Mouse (Mus musculus) heart, embryonic 16.5 days (tissue): ENCODE data around the gene Dhrs1. TPM values are rescaled to one million over a fixed set of nuclear protein-coding genes. Genes with fewer than 3 reads are reported as not detected.
A peak's percentile ranks its signal among the peaks of the same experiment; 100 is the strongest.

Experiments
- ATAC-seq: fragments of 200-750 bp; cut with Nextera tagmentation; replicated peaks from 2 replicates; pipeline ENCODE4 v1.8.0; 2017; ENCODE audit warnings: moderate number of reproducible peaks; ENCODE audit not compliant: insufficient read depth, low FRiP score; ENCODE audit errors: extremely low read depth
- H3K27ac ChIP-seq: fragments of 300-500 bp; sonication (generic); 2 replicates; pipeline ENCODE4 v1.5.1; 2014; ENCODE audit warnings: mild to moderate bottlenecking, low read length, control low read depth, moderate library complexity
- H3K27me3 ChIP-seq: fragments of 300-500 bp; sonication (generic); 2 replicates; pipeline ENCODE4 v1.6.1; 2014; ENCODE audit warnings: low read length, mixed read lengths; ENCODE audit not compliant: control insufficient read depth, insufficient read depth
- H3K36me3 ChIP-seq: fragments of 300-500 bp; sonication (generic); 2 replicates; pipeline ENCODE4 v1.6.1; 2014; ENCODE audit not compliant: control insufficient read depth, insufficient read depth
- H3K4me1 ChIP-seq: fragments of 300-500 bp; sonication (generic); 2 replicates; pipeline ENCODE4 v1.6.1; 2014; ENCODE audit warnings: low read length, mixed read lengths; ENCODE audit not compliant: control insufficient read depth, insufficient read depth
- H3K4me2 ChIP-seq: fragments of 300-500 bp; sonication (generic); 2 replicates; pipeline ENCODE4 v1.6.1; 2014; ENCODE audit warnings: low read depth, mild to moderate bottlenecking, control low read depth, low read length
- H3K4me3 ChIP-seq: fragments of 300-500 bp; sonication (generic); 2 replicates; pipeline ENCODE4 v1.5.1; 2014; ENCODE audit warnings: mild to moderate bottlenecking, control low read depth, low read length
- H3K9ac ChIP-seq: fragments of 300-500 bp; sonication (generic); 2 replicates; pipeline ENCODE4 v1.6.1; 2014; ENCODE audit warnings: low read length, control low read depth
- H3K9me3 ChIP-seq: fragments of 300-500 bp; sonication (generic); replicated peaks from 2 replicates; pipeline ENCODE4 v1.6.1; 2016; ENCODE audit warnings: low read length; ENCODE audit not compliant: control insufficient read depth
- WGBS: fragments of 180-500 bp; shearing (Covaris S2); extraction: QIAGEN DNeasy Blood & Tissue Kit; methylation state at CpG from one replicate; pipeline ENCODE4 v1.1.7; 2014; 5-methylcytosine and 5-hydroxymethylcytosine counted together
- polyA plus RNA-seq: library from polyadenylated mRNA; unstranded; fragments of >200 nt; fragmentation: Nextera tagmentation; extraction: Ambion mirVana; gene quantifications from 2 replicates; pipeline ENCODE4 v1.2.1, GENCODE M21; 2015

The Dhrs1 gene
- polyA plus RNA-seq, 1 experiment from 2014 or later, result 76.3 TPM

GRCm38 (mm10) chr14:55757566-55757965 lies 12.1 kb upstream of the Dhrs1 start:
- no peak for ATAC-seq
- 29% methylated on average over 6 of the region's 6 CpGs for WGBS

GRCm38 (mm10) chr14:55747051-55747847 lies 1.8 kb upstream of the Dhrs1 start:
- Histone ChIP-seq H3K27me3 (no peaks in the 10 kb centered on the region), H3K9ac (no peak overlapping the region), H3K27ac (no peak overlapping the region), H3K36me3 (peaks cover 23% of the 10 kb centered on the region), H3K9me3 (no peaks in the 10 kb centered on the region), H3K4me3 (no peak overlapping the region), H3K4me2 (peak overlapping the region; percentile 94; the same call in 1 of the 2 replicates), H3K4me1 (peaks cover 22% of the 10 kb centered on the region)
- no peak for ATAC-seq
- 83% methylated on average over 10 of the region's 10 CpGs for WGBS

More at GRCm38 (mm10) chr14:55757566-55757965, 12.1 kb upstream of the Dhrs1 start:
- Histone ChIP-seq H3K9me3 (no peaks in the 10 kb centered on the region), H3K9ac (no peak overlapping the region), H3K4me1 (peaks cover 6% of the 10 kb centered on the region; the same call in 1 of the 2 replicates), H3K27ac (no peak overlapping the region), H3K4me3 (no peak overlapping the region), H3K4me2 (0 out of 2 replicates have a peak overlapping the region, but pooled peaks have one; percentile 21), H3K36me3 (peaks cover 30% of the 10 kb centered on the region), H3K27me3 (peaks cover 7% of the 10 kb centered on the region)

GRCm38 (mm10) chr14:55745861-55746237 lies 359 bp upstream of the Dhrs1 start:
- Histone ChIP-seq H3K4me1 (peaks cover 22% of the 10 kb centered on the region), H3K9me3 (no peaks in the 10 kb centered on the region), H3K4me2 (peak overlapping the region; percentile 94), H3K27ac (0 out of 2 replicates have a peak overlapping the region, but pooled peaks have one; percentile 26), H3K9ac (peak overlapping the region; percentile 91), H3K36me3 (peaks cover 16% of the 10 kb centered on the region), H3K4me3 (peak overlapping the region; percentile 92), H3K27me3 (no peaks in the 10 kb centered on the region)
- under 1% methylated on average over 31 of the region's 31 CpGs for WGBS
- peak; percentile 37 for ATAC-seq

GRCm38 (mm10) chr14:55743711-55744110 lies 1.8 kb downstream of the Dhrs1 start:
- Histone ChIP-seq H3K27ac (no peak overlapping the region), H3K27me3 (no peaks in the 10 kb centered on the region), H3K9me3 (no peaks in the 10 kb centered on the region), H3K9ac (no peak overlapping the region), H3K4me2 (peak overlapping the region; percentile 29; the same call in 1 of the 2 replicates), H3K4me1 (peaks cover 22% of the 10 kb centered on the region), H3K4me3 (no peak overlapping the region), H3K36me3 (peaks cover 23% of the 10 kb centered on the region)
- 19% methylated on average over 10 of the region's 10 CpGs for WGBS
- peak; percentile 70 for ATAC-seq

- WGBS, result 89% methylated on average over 9 of the region's 9 CpGs
- H3K36me3 ChIP-seq, result peaks cover 26% of the 10 kb centered on the region
- no peak overlapping the region for H3K4me2 ChIP-seq
- no peak for ATAC-seq
- no peak overlapping the region for H3K9ac ChIP-seq
- H3K27me3 ChIP-seq, result no peaks in the 10 kb centered on the region
- H3K27ac ChIP-seq, result no peak overlapping the region
- H3K4me1 ChIP-seq, result no peaks in the 10 kb centered on the region
- no peaks in the 10 kb centered on the region for H3K9me3 ChIP-seq
- no peak overlapping the region for H3K4me3 ChIP-seq
Observed at GRCm38 (mm10) chr14:55737086-55737687, 8.3 kb downstream of the Dhrs1 start.

- Histone ChIP-seq H3K4me1 (no peaks in the 10 kb centered on the region), H3K9ac (no peak overlapping the region), H3K4me3 (no peak overlapping the region), H3K27me3 (no peaks in the 10 kb centered on the region), H3K27ac (no peak overlapping the region), H3K4me2 (no peak overlapping the region), H3K36me3 (peaks cover 26% of the 10 kb centered on the region), H3K9me3 (no peaks in the 10 kb centered on the region)
- no peak for ATAC-seq
- 68% methylated on average over 4 of the region's 4 CpGs for WGBS
Observed at GRCm38 (mm10) chr14:55735758-55736157, 9.7 kb downstream of the Dhrs1 start.

- H3K4me1 ChIP-seq, result no peaks in the 10 kb centered on the region
- 48% methylated on average over 3 of the region's 3 CpGs for WGBS
- no peak overlapping the region for H3K9ac ChIP-seq
- peaks cover 24% of the 10 kb centered on the region for H3K36me3 ChIP-seq
- no peaks in the 10 kb centered on the region for H3K9me3 ChIP-seq
- no peak overlapping the region for H3K4me2 ChIP-seq
- no peak overlapping the region for H3K4me3 ChIP-seq
- ATAC-seq, result no peak
- H3K27ac ChIP-seq, result no peak overlapping the region
- H3K27me3 ChIP-seq, result no peaks in the 10 kb centered on the region
Observed at GRCm38 (mm10) chr14:55735334-55735733, 10.2 kb downstream of the Dhrs1 start.

GRCm38 (mm10) chr14:55734869-55735268 lies 10.6 kb downstream of the Dhrs1 start:
- H3K4me2 ChIP-seq, result no peak overlapping the region
- no peak overlapping the region for H3K4me3 ChIP-seq
- 70% methylated on average over 7 of the region's 7 CpGs for WGBS
- H3K4me1 ChIP-seq, result no peaks in the 10 kb centered on the region
- H3K36me3 ChIP-seq, result peaks cover 20% of the 10 kb centered on the region
- H3K27ac ChIP-seq, result no peak overlapping the region
- 0 out of 2 replicates have a peak, but pooled peaks cover 2% of the 10 kb centered on the region for H3K27me3 ChIP-seq
- H3K9me3 ChIP-seq, result no peaks in the 10 kb centered on the region
- ATAC-seq, result no peak
- H3K9ac ChIP-seq, result no peak overlapping the region

- no peak overlapping the region for H3K4me2 ChIP-seq
- no peak overlapping the region for H3K27ac ChIP-seq
- H3K4me1 ChIP-seq, result no peaks in the 10 kb centered on the region
- 0 out of 2 replicates have a peak, but pooled peaks cover 2% of the 10 kb centered on the region for H3K27me3 ChIP-seq
- H3K9ac ChIP-seq, result no peak overlapping the region
- no peak overlapping the region for H3K4me3 ChIP-seq
- no peak for ATAC-seq
- 63% methylated on average over 10 of the region's 10 CpGs for WGBS
- H3K36me3 ChIP-seq, result peaks cover 10% of the 10 kb centered on the region
- no peaks in the 10 kb centered on the region for H3K9me3 ChIP-seq
Observed at GRCm38 (mm10) chr14:55733889-55734288, 11.6 kb downstream of the Dhrs1 start.
